Mouse (Mus musculus) megakaryocyte progenitor cell, adult 5-6 weeks (primary cell): ENCODE results near the gene Armh1. TPM values are rescaled to one million over a fixed set of nuclear protein-coding genes. Genes with fewer than 3 reads are reported as not detected.
"Not testable (repeated sequence)": the region's sequence is repeated elsewhere in the genome, so short reads cannot be mapped to it uniquely, and the experiment has no call there.

ENCODE experiments used
- ATAC-seq: replicated peaks from 2 replicates; pipeline ENCODE4 v1.8.0; 2016; ENCODE audit warnings: mild to moderate bottlenecking, moderate TSS enrichment, inconsistent platforms; ENCODE audit not compliant: poor library complexity
- total RNA-seq, 2 experiments: library from RNA; stranded (forward) in 1 of 2; stranded (reverse) in 1 of 2; fragments of 157-497, 149-512 nt in 1 of 2; fragments of 200-1000 nt in 1 of 2; gene quantifications; 2 replicates each; pipeline versions ENCODE4 v1.2.3 to v1.2.4; 2015 to 2017

The Armh1 gene
- total RNA-seq, 2 experiments from 2014 or later: not detected

GRCm38 (mm10) chr4:117224122-117224521 lies 27.8 kb downstream of the Armh1 start:
- ATAC-seq: no peak

- no peak for ATAC-seq
These were observed 28.9 kb downstream of the Armh1 start for GRCm38 (mm10) chr4:117223001-117223400.

GRCm38 (mm10) chr4:117221836-117222235 lies 30.1 kb downstream of the Armh1 start:
- ATAC-seq: no peak

GRCm38 (mm10) chr4:117220741-117221515 lies 31.0 kb downstream of the Armh1 start:
- ATAC-seq: peak; percentile 45

GRCm38 (mm10) chr4:117218517-117219219 lies 33.3 kb downstream of the Armh1 start:
- peak; percentile 89 for ATAC-seq

- ATAC-seq: no peak
These were observed 34.9 kb downstream of the Armh1 start for GRCm38 (mm10) chr4:117217029-117217428.

- ATAC-seq: no peak
These were observed 37.7 kb downstream of the Armh1 start for GRCm38 (mm10) chr4:117214250-117214649.

GRCm38 (mm10) chr4:117210147-117211074 lies 41.5 kb downstream of the Armh1 start:
- peak; percentile 100 for ATAC-seq

- ATAC-seq: no peak
These were observed 42.3 kb downstream of the Armh1 start for GRCm38 (mm10) chr4:117209592-117209991.

GRCm38 (mm10) chr4:117202992-117203354 lies 49.0 kb downstream of the Armh1 start:
- peak; percentile 41 for ATAC-seq

- ATAC-seq: peak; percentile 93
These were observed 49.6 kb downstream of the Armh1 start for GRCm38 (mm10) chr4:117202046-117202991.

- ATAC-seq: no peak
These were observed 60.1 kb downstream of the Armh1 start for GRCm38 (mm10) chr4:117191804-117192203.

- peak; percentile 25 for ATAC-seq
These were observed 61.3 kb downstream of the Armh1 start for GRCm38 (mm10) chr4:117190660-117191059.

GRCm38 (mm10) chr4:117189856-117190543 lies 61.9 kb downstream of the Armh1 start:
- peak; percentile 88 for ATAC-seq

- ATAC-seq: peak; percentile 65
These were observed 62.5 kb downstream of the Armh1 start for GRCm38 (mm10) chr4:117189382-117189855.

- ATAC-seq: no peak
These were observed 63.0 kb downstream of the Armh1 start for GRCm38 (mm10) chr4:117188969-117189368.

- not testable (repeated sequence) for ATAC-seq
These were observed 69.2 kb downstream of the Armh1 start for GRCm38 (mm10) chr4:117182759-117183096.

- ATAC-seq: peak; percentile 99
These were observed 69.8 kb downstream of the Armh1 start, which contains the start of gene Kif2c for GRCm38 (mm10) chr4:117181863-117182758. Gene Kif2c (minus strand): TSS chr4:117182639.
